Mouse (Mus musculus): ENCODE data around the gene Gm12117. TPM values are rescaled to one million over a fixed set of nuclear protein-coding genes. Genes with fewer than 3 reads are reported as not detected.
A peak's percentile ranks its signal among the peaks of the same experiment; 100 is the strongest.

The Gm12117 gene
- polyA plus RNA-seq, 2 experiments, result 0.24 TPM; not detected in 1

DNA sequence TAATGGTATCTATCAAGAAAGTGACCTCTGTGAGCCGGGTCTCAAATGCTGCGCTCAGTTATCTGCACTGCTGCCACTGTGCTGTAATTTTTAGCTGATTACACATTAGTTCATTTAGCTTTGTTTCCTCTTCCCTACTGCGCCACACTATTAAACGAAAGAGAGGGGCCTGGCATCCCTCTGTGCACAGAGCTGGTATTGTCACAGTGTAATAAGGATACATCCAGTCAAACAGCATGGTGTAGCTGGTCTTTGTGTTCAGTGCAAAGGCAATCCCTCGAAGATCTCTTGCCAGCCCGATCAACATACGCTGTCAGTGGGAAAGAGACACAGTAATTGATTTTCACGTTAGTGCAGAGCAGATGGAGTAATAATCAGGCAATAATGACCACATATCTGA lies 20.6 kb upstream of the Gm12117 start:
- Histone ChIP-seq H3K27ac (replicated peaks; ENCODE audit: low read depth, low read length) (no peak overlapping the region), H3K9ac (ENCODE audit: low read depth, low read length, severe bottlenecking) (no peak overlapping the region), H3K27me3 (ENCODE audit: control insufficient read depth, insufficient read depth, low read length) (no peaks in the 10 kb centered on the region), H3K36me3 (ENCODE audit: control insufficient read depth, insufficient read depth, low read length) (no peaks in the 10 kb centered on the region), H3K4me2 (replicated peaks; ENCODE audit: low read depth, low read length, severe bottlenecking) (no peak overlapping the region), H3K4me1 (ENCODE audit: control insufficient read depth, insufficient read depth, low read length) (no peaks in the 10 kb centered on the region), H3K4me3 (replicated peaks; ENCODE audit: low read length) (no peak overlapping the region), H3K9me3 (ENCODE audit: control insufficient read depth, low read length) (no peaks in the 10 kb centered on the region)
- ATAC-seq (ENCODE audit: low FRiP score, low read depth) (no peak), DNase-seq (ENCODE audit: low spot score) (no peak)
- TF ChIP-seq POLR2A (IDR thresholded peaks at IDR 0.05; ENCODE audit: borderline replicate concordance, extremely low read depth, insufficient read depth, insufficient read length), result no peak
- 74% methylated on average over 8 of the region's 8 CpGs for WGBS

GRCm38 (mm10) chr11:33295422-33295821 lies 18.9 kb upstream of the Gm12117 start:
- ATAC-seq (ENCODE audit: low FRiP score, low read depth) (no peak), DNase-seq (ENCODE audit: low spot score) (peak; percentile 36)
- Histone ChIP-seq H3K27ac (replicated peaks; ENCODE audit: low read depth, low read length) (no peak overlapping the region), H3K27me3 (ENCODE audit: control insufficient read depth, insufficient read depth, low read length) (no peaks in the 10 kb centered on the region), H3K9ac (ENCODE audit: low read depth, low read length, severe bottlenecking) (no peak overlapping the region), H3K36me3 (ENCODE audit: control insufficient read depth, insufficient read depth, low read length) (no peaks in the 10 kb centered on the region), H3K9me3 (ENCODE audit: control insufficient read depth, low read length) (no peaks in the 10 kb centered on the region), H3K4me2 (replicated peaks; ENCODE audit: low read depth, low read length, severe bottlenecking) (no peak overlapping the region), H3K4me1 (ENCODE audit: control insufficient read depth, insufficient read depth, low read length) (no peaks in the 10 kb centered on the region), H3K4me3 (replicated peaks; ENCODE audit: low read length) (no peak overlapping the region)
- 37% methylated on average over 3 of the region's 3 CpGs for WGBS
- TF ChIP-seq POLR2A (IDR thresholded peaks at IDR 0.05; ENCODE audit: borderline replicate concordance, extremely low read depth, insufficient read depth, insufficient read length), result no peak

- WGBS, result 57% methylated on average over 6 of the region's 6 CpGs
- no peak for ATAC-seq (ENCODE audit: low FRiP score, low read depth)
Measured at GRCm38 (mm10) chr11:33294063-33294462, 17.5 kb upstream of the Gm12117 start.

DNA sequence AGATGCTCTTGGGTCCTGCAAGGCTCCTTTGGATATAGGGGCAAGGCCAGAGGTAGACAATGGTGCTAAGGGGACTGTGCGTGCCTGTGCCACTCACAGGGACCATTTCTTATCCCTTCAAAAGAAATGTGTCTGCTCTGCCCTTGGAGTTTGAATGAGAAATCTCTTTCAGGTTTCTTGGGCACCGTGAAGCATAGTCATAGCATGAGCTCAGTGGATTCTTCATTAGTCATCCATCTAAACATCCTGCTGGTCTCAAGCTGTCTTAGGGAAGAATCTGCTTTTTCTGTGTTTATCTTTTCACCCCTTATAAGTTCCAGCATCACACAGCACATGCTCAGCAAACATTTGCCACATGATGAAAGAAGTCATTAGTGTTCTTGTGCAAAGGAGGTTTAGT lies 2.0 kb upstream of the Gm12117 start:
- WGBS, result 86% methylated on average over 2 of the region's 2 CpGs
- no peaks in the 10 kb centered on the region for H3K27me3 ChIP-seq (ENCODE audit: control insufficient read depth, insufficient read depth, low read length)
- H3K27ac ChIP-seq (replicated peaks; ENCODE audit: low read depth, low read length), result no peak overlapping the region
- DNase-seq (ENCODE audit: low spot score) (no peak), ATAC-seq (ENCODE audit: low FRiP score, low read depth) (no peak)
- no peak for TF ChIP-seq POLR2A (IDR thresholded peaks at IDR 0.05; ENCODE audit: borderline replicate concordance, extremely low read depth, insufficient read depth, insufficient read length)
- no peak overlapping the region for H3K4me2 ChIP-seq (replicated peaks; ENCODE audit: low read depth, low read length, severe bottlenecking)
- H3K9me3 ChIP-seq (ENCODE audit: control insufficient read depth, low read length), result no peaks in the 10 kb centered on the region
- no peaks in the 10 kb centered on the region for H3K4me1 ChIP-seq (ENCODE audit: control insufficient read depth, insufficient read depth, low read length)
- no peaks in the 10 kb centered on the region for H3K36me3 ChIP-seq (ENCODE audit: control insufficient read depth, insufficient read depth, low read length)
- H3K9ac ChIP-seq (ENCODE audit: low read depth, low read length, severe bottlenecking), result no peak overlapping the region
- H3K4me3 ChIP-seq (replicated peaks; ENCODE audit: low read length), result no peak overlapping the region

More at GRCm38 (mm10) chr11:33294063-33294462, 17.5 kb upstream of the Gm12117 start:
- H3K27me3 ChIP-seq (ENCODE audit: control insufficient read depth, insufficient read depth, low read length), result no peaks in the 10 kb centered on the region
- DNase-seq (ENCODE audit: low spot score), result no peak
- H3K4me1 ChIP-seq (ENCODE audit: control insufficient read depth, insufficient read depth, low read length), result no peaks in the 10 kb centered on the region
- no peak overlapping the region for H3K4me3 ChIP-seq (replicated peaks; ENCODE audit: low read length)
- no peak overlapping the region for H3K9ac ChIP-seq (ENCODE audit: low read depth, low read length, severe bottlenecking)
- no peak overlapping the region for H3K4me2 ChIP-seq (replicated peaks; ENCODE audit: low read depth, low read length, severe bottlenecking)
- no peaks in the 10 kb centered on the region for H3K36me3 ChIP-seq (ENCODE audit: control insufficient read depth, insufficient read depth, low read length)
- no peak overlapping the region for H3K27ac ChIP-seq (replicated peaks; ENCODE audit: low read depth, low read length)
- no peaks in the 10 kb centered on the region for H3K9me3 ChIP-seq (ENCODE audit: control insufficient read depth, low read length)
- TF ChIP-seq POLR2A (IDR thresholded peaks at IDR 0.05; ENCODE audit: borderline replicate concordance, extremely low read depth, insufficient read depth, insufficient read length), result no peak

DNA sequence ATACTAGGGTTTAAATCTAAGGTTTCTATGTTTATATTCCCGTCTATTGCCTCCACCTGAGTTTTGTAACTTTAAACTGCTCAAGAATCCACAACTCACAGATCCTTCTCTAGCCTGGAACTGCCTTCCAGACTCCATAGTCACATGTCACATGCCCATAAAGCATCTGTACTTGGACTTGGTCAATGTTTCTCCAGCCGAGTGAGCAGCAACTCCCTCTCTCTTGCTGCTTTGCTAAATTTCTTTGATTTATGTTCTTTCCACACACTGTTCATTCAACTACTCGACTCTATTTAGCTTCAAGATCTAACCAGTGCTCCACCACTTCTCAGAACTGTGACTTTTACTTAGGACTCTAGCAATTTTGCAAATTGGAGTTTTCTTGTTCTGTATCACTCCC lies 1.7 kb downstream of the Gm12117 start:
- ATAC-seq (ENCODE audit: low FRiP score, low read depth), result no peak
- Histone ChIP-seq H3K9me3 (ENCODE audit: control insufficient read depth, low read length) (no peaks in the 10 kb centered on the region), H3K27ac (replicated peaks; ENCODE audit: low read depth, low read length) (no peak overlapping the region), H3K4me3 (replicated peaks; ENCODE audit: low read length) (no peak overlapping the region), H3K9ac (ENCODE audit: low read depth, low read length, severe bottlenecking) (no peak overlapping the region), H3K27me3 (ENCODE audit: control insufficient read depth, insufficient read depth, low read length) (no peaks in the 10 kb centered on the region), H3K36me3 (ENCODE audit: control insufficient read depth, insufficient read depth, low read length) (no peaks in the 10 kb centered on the region), H3K4me1 (ENCODE audit: control insufficient read depth, insufficient read depth, low read length) (no peaks in the 10 kb centered on the region), H3K4me2 (replicated peaks; ENCODE audit: low read depth, low read length, severe bottlenecking) (no peak overlapping the region)
- no peak for TF ChIP-seq POLR2A (IDR thresholded peaks at IDR 0.05; ENCODE audit: borderline replicate concordance, extremely low read depth, insufficient read depth, insufficient read length)
- no peak for DNase-seq (ENCODE audit: low spot score)
- WGBS, result 68% methylated on average over 3 of the region's 3 CpGs

GRCm38 (mm10) chr11:33274294-33274693 lies 2.2 kb downstream of the Gm12117 start:
- Histone ChIP-seq H3K27me3 (ENCODE audit: control insufficient read depth, insufficient read depth, low read length) (no peaks in the 10 kb centered on the region), H3K9ac (ENCODE audit: low read depth, low read length, severe bottlenecking) (no peak overlapping the region), H3K9me3 (ENCODE audit: control insufficient read depth, low read length) (no peaks in the 10 kb centered on the region), H3K36me3 (ENCODE audit: control insufficient read depth, insufficient read depth, low read length) (no peaks in the 10 kb centered on the region), H3K27ac (replicated peaks; ENCODE audit: low read depth, low read length) (no peak overlapping the region), H3K4me2 (replicated peaks; ENCODE audit: low read depth, low read length, severe bottlenecking) (no peak overlapping the region), H3K4me1 (ENCODE audit: control insufficient read depth, insufficient read depth, low read length) (no peaks in the 10 kb centered on the region), H3K4me3 (replicated peaks; ENCODE audit: low read length) (no peak overlapping the region)
- ATAC-seq (ENCODE audit: low FRiP score, low read depth) (no peak), DNase-seq (ENCODE audit: low spot score) (no peak)
- WGBS, result 67% methylated on average over 1 of the region's 1 CpGs
- TF ChIP-seq POLR2A (IDR thresholded peaks at IDR 0.05; ENCODE audit: borderline replicate concordance, extremely low read depth, insufficient read depth, insufficient read length), result no peak
